Mouse (Mus musculus) embryonic fibroblast, embryonic 13.5 days (primary cell): ENCODE results near the gene Siah1a. TPM values are rescaled to one million over a fixed set of nuclear protein-coding genes. Genes with fewer than 3 reads are reported as not detected.

Experiments
- H3K27ac ChIP-seq: 2 replicates; pipeline ENCODE4 v1.5.1; 2012; ENCODE audit warnings: low read length, control low read depth, inconsistent platforms; ENCODE audit not compliant: insufficient read depth
- H3K4me1 ChIP-seq: 2 replicates; pipeline ENCODE4 v1.6.1; 2011; ENCODE audit warnings: low read length; ENCODE audit not compliant: control insufficient read depth, insufficient read depth
- H3K4me3 ChIP-seq: 2 replicates; pipeline ENCODE4 v1.5.1; 2011; ENCODE audit warnings: mild to moderate bottlenecking, control low read depth, low read length; ENCODE audit not compliant: insufficient read depth
- CTCF ChIP-seq: IDR thresholded peaks from 2 replicates; pipeline ENCODE4 v1.5.1; 2011; ENCODE audit warnings: mild to moderate bottlenecking, control low read depth, low read length, moderate library complexity, borderline replicate concordance; ENCODE audit not compliant: insufficient read depth
- POLR2A ChIP-seq: IDR thresholded peaks from 2 replicates; pipeline ENCODE4 v1.6.1; 2011; ENCODE audit warnings: low read depth, mild to moderate bottlenecking, control low read depth, low read length, moderate library complexity
- polyA plus RNA-seq: library from polyadenylated mRNA; stranded (reverse); fragments of >200 nt; gene quantifications from 2 replicates; pipeline ENCODE4 v1.2.4, GENCODE M21; 2011; ENCODE audit warnings: low read depth; ENCODE audit not compliant: missing spikeins, insufficient read length

Siah1a gene
- polyA plus RNA-seq, 1 experiment = 23.9 TPM

GRCm38 (mm10) chr8:86706756-86707155 lies 39.0 kb downstream of the Siah1a start:
- H3K27ac ChIP-seq = no peak overlapping the region
- H3K4me3 ChIP-seq = no peak overlapping the region
- no peaks in the 10 kb centered on the region for H3K4me1 ChIP-seq
- TF ChIP-seq POLR2A (no peak), CTCF (no peak)

- TF ChIP-seq POLR2A (no peak), CTCF (no peak)
- Histone ChIP-seq H3K27ac (no peak overlapping the region), H3K4me3 (no peak overlapping the region), H3K4me1 (no peaks in the 10 kb centered on the region)
These were observed 40.4 kb downstream of the Siah1a start for GRCm38 (mm10) chr8:86705317-86705716.

- Histone ChIP-seq H3K4me3 (no peak overlapping the region), H3K4me1 (no peaks in the 10 kb centered on the region), H3K27ac (no peak overlapping the region)
- no peak for TF ChIP-seq CTCF
- TF ChIP-seq POLR2A = no peak
These were observed 43.3 kb downstream of the Siah1a start for GRCm38 (mm10) chr8:86702453-86702852.

- TF ChIP-seq CTCF (no peak), POLR2A (no peak)
- Histone ChIP-seq H3K27ac (no peak overlapping the region), H3K4me3 (no peak overlapping the region), H3K4me1 (no peaks in the 10 kb centered on the region)
These were observed 46.3 kb downstream of the Siah1a start for GRCm38 (mm10) chr8:86699471-86699870.

- H3K4me1 ChIP-seq = no peaks in the 10 kb centered on the region
- H3K4me3 ChIP-seq = no peak overlapping the region
- no peak overlapping the region for H3K27ac ChIP-seq
- TF ChIP-seq CTCF (no peak), POLR2A (no peak)
These were observed 46.8 kb downstream of the Siah1a start for GRCm38 (mm10) chr8:86698811-86699421.

GRCm38 (mm10) chr8:86695703-86696102 lies 50.0 kb downstream of the Siah1a start:
- no peaks in the 10 kb centered on the region for H3K4me1 ChIP-seq
- no peak for TF ChIP-seq POLR2A
- TF ChIP-seq CTCF = no peak
- H3K4me3 ChIP-seq = no peak overlapping the region
- H3K27ac ChIP-seq = no peak overlapping the region

- no peaks in the 10 kb centered on the region for H3K4me1 ChIP-seq
- no peak overlapping the region for H3K27ac ChIP-seq
- no peak for TF ChIP-seq CTCF
- TF ChIP-seq POLR2A = no peak
- no peak overlapping the region for H3K4me3 ChIP-seq
These were observed 51.7 kb downstream of the Siah1a start for GRCm38 (mm10) chr8:86694011-86694410.

- Histone ChIP-seq H3K4me1 (no peaks in the 10 kb centered on the region), H3K4me3 (no peak overlapping the region), H3K27ac (no peak overlapping the region)
- TF ChIP-seq CTCF = no peak
- TF ChIP-seq POLR2A = no peak
These were observed 53.6 kb downstream of the Siah1a start for GRCm38 (mm10) chr8:86692107-86692506.

GRCm38 (mm10) chr8:86686629-86687028 lies 59.1 kb downstream of the Siah1a start:
- Histone ChIP-seq H3K4me3 (no peak overlapping the region), H3K4me1 (peaks cover 2% of the 10 kb centered on the region; the same call in 1 of the 2 replicates), H3K27ac (no peak overlapping the region)
- TF ChIP-seq CTCF (no peak), POLR2A (no peak)

Other genes starting within 250 kb of the Siah1a start
- not detected in 2 replicates for gene Abcc12, start 165.2 kb downstream of the Siah1a start, polyA plus RNA-seq
- 41.9 and 48.2 TPM in 2 replicates for gene Lonp2, start 121.9 kb downstream of the Siah1a start, polyA plus RNA-seq
- 0.58 and 1.3 TPM in 2 replicates for gene Gm10638, start 235 bp downstream of the Siah1a start, polyA plus RNA-seq
- gene N4bp1, start 139.3 kb upstream of the Siah1a start, polyA plus RNA-seq = 33.3 and 35.6 TPM in 2 replicates